Mouse (Mus musculus) layer of hippocampus, adult 8-10 months (tissue): ENCODE results near the gene Ceacam1. TPM values are rescaled to one million over a fixed set of nuclear protein-coding genes. Genes with fewer than 3 reads are reported as not detected.
"Not testable (repeated sequence)": the region's sequence is repeated elsewhere in the genome, so short reads cannot be mapped to it uniquely, and the experiment has no call there.

Experiments
- DNase-seq, 2 experiments: peaks; one replicate each; pipeline ENCODE4 v3.0.0; 2022; ENCODE audit warnings: low spot score in 2 of 2
- total RNA-seq, 4 experiments: library from RNA; stranded (reverse); gene quantifications; 2 replicates each; pipeline ENCODE4 v1.2.4; 2022

Gene Ceacam1
- total RNA-seq, 4 experiments from 2014 or later, result 2.3 to 5.1 (median 2.8) TPM

DNA sequence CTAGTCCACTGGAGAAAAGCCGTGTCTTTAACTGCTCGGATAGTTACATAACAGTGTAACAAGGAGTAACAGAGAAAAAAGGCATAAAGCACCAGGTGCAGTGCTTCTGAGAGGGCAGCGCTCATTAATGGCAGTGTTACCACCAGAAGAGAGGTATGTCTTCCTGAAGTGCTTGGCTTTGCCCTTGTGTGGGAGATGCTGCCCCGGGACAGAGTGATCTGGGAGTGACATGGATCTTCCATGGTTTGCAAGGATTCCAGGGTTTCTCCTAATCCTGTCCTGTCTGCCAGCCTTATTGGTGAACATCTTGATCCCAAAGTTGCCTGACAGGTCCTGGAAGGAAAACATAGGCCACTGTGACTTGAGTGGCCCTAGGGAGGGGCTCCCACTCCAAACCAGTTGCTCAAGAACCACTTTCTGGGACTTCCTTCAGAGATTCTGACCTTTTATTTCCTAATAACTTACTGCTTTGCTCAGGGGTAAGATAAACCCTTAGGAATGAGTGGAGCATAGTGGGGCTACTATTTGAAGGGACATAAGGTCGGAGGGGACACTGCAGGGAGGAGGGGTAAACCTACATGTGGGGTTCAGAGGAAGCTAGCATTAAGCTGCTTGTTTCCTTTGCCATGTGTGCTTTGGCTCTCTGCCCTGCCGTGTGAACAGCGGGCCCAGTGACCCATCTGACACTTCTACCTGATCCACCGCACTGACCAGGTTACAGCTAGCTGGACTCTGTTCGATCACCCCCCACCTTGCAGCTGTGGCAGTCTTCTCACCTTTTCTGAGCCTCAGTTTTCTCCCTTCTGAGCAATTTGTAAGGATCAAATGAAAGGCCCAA lies 37.2 kb downstream of the Ceacam1 start:
- DNase-seq, result no peak

- no peak for DNase-seq
Measured at GRCm38 (mm10) chr7:25439124-25439822, 38.1 kb downstream of the Ceacam1 start.

GRCm38 (mm10) chr7:25436704-25437103 lies 40.7 kb downstream of the Ceacam1 start:
- no peak for DNase-seq

GRCm38 (mm10) chr7:25436226-25436625 lies 41.2 kb downstream of the Ceacam1 start:
- DNase-seq, result no peak

GRCm38 (mm10) chr7:25435546-25435851 lies 41.9 kb downstream of the Ceacam1 start:
- DNase-seq, result no peak

- no peak for DNase-seq
Measured at GRCm38 (mm10) chr7:25434654-25435545, 42.5 kb downstream of the Ceacam1 start.

DNA sequence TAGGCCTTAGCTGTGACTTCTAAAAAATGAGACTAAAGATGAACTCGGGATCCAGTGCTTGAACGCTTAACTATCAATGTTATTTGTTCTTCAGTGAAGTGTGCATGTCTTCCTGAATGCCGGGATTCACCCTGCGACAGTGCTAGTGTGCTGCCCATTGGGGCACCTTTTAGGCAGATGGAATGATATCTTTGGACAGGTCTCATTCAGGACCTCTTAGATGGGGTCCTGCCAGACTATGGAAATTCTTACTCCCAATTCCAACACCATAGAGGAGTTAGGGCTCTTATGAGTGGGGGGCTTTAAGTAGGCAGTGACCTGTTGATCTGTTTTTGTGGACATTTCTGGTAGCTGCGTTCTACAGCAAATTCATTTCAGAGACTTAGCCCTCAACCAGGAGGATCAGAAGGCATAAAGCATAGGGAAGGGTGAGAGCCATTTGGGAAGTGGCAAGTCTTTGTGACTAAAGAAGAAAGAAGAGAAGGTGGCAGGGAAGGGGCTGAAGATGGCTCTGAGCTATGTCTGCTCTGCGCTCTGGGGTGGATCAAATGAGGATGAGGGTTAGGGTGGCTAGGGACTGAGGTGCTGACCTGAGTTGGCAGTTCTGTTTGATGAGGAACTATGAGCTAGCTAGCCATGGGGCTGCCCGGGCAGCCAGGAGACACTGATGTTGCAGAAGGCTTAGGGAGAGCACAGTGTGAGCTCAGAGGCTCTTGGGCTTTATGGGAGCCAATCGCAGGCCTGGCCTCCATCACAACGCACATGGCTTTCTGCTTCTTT lies 43.4 kb downstream of the Ceacam1 start:
- no peak for DNase-seq

GRCm38 (mm10) chr7:25433007-25433541 lies 44.3 kb downstream of the Ceacam1 start:
- no peak for DNase-seq

DNA sequence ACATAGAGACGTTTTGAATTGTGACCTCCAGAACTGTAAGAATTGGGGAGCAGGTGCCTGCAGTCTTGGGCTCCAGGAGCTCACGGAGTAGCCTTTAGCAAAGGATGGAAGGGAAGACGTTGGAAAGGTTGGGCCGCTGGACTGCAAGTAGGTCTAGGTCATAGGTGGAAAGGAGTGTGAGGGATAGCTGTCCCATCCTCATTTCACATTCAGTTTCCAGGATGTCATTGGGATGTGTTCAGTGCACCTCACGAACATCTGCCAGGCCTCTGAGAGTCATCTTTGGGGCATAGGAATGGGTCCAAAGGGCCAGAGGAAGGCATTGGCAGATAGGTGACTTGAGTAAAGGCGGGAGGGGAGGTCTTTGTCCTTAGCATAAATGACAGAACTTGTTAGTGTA lies 45.0 kb downstream of the Ceacam1 start:
- no peak for DNase-seq

DNA sequence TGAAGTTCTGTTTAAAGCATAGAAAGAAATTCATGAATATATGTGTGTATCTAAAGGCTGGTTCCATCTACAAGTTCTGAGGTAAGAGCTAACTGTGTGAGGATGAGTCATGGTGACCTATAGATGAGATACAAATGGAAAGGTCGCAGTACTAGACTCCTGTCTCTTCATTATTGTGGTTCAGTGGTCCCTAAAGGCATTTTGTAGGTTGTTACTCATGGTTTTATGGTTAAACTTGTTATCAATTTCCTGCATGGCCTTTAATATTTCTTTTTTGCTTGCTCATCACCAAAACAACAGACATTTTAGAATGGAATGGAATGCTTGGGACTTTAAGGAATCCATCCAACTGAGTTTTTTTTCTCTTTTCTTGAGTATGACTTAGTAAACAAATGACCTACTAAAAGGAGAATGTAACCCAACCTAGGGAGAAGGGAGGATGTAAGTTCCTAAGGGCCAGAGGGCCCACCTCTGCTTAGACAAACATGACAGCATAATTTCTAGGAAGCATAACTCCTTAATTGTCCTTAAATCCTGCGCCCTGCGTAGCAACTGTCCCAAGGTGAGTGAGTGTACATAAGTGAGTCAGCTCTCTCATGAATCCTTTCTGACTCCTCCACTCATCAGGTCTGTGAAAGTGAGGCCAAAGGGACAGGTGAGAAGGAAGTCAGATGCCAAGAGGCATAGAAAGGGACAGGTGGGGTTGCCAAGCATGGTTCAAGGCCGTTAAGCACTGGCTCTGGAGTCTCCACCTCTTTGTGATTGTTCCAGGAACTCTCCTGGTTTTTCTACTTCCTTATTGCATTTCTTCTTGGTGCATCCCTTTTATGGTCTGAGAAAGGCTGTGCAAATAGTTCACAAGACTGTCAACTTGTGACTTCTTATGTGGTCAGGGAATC lies 47.3 kb downstream of the Ceacam1 start:
- DNase-seq, result no peak

GRCm38 (mm10) chr7:25428321-25428720 lies 49.1 kb downstream of the Ceacam1 start:
- no peak for DNase-seq

- DNase-seq, result no peak
Measured at GRCm38 (mm10) chr7:25427144-25427543, 50.3 kb downstream of the Ceacam1 start.

DNA sequence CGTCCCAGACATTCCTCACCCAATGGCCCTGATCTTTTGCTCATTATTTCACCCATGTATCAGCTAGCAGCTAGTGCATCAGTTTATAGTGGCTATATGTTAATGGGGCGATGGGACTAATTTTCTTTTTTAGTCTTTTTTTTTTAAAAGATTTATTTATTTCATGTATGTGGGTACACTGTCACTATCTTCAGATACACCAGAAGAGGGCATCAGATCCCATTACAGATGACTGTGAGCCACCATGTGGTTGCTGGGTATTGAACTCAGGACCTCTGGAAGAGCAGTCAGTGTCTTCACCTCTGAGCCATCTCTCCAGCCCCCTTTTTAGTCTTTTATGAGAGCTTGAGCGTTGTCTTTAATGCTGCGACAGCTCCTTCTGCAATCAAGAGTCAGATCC lies 51.0 kb downstream of the Ceacam1 start:
- DNase-seq, result not testable (repeated sequence)

DNA sequence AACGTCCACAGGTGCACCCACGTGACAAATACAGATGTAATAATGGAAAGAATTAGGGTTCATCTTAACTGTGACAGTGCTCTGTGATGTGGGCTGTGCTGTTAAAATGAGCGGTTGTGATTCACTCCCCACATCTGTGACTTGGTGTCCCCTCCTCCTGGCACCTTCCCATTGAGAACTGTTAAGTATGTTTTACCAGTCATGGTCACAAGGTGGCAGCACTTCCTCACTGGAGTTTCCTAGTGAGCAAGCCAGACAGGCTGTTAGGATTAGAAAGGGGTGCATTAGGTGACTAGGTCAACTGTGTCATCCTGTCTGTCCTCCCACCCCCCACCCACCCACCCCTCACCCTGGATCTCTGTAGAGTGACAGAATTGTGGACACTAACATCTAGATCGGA lies 53.0 kb downstream of the Ceacam1 start:
- peak; percentile 66 to 83 for DNase-seq

GRCm38 (mm10) chr7:25422286-25422841 lies 55.0 kb downstream of the Ceacam1 start:
- peak; percentile 17 to 25 for DNase-seq

- DNase-seq, result no peak
Measured at GRCm38 (mm10) chr7:25419943-25420342, 57.5 kb downstream of the Ceacam1 start.

DNA sequence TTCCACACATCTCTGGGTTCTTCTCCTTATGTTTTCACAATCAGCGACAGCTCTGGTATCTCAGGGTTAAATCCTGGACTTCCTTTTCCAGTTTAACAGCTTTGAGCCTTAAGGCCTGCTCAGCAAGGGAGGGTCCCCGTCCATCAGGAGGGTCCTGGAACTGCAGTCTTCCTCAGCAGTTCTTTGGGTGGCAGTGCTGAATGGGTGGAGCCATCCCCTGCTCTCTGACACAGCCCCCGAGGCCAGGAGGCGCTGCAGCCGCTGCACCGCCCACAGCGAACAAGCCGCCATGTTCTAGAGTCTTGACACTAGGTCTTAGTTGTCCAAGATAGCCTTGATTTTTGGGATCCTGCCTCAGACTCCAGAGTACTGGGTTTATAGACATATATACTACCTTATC lies 57.9 kb downstream of the Ceacam1 start:
- no peak for DNase-seq

DNA sequence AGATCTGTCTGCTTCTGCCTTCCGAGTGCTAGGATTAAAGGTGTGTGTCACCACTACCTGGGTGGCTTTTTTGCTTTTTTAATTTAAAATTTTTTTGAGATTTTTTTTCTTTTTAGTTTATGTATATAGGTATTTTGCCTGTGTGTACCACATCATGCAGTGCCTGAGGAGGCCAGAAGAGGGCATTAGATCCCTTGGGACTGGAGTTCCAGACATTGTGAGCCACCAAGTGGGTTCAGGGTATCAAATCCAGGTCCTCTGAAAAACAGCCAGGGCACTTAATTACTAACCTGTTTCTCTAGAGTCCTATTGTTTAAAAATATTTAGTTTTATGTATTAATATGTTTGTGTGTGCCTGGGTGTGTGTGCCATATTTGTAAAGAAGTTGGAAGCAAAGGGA lies 59.8 kb downstream of the Ceacam1 start:
- no peak for DNase-seq

GRCm38 (mm10) chr7:25412833-25413441 lies 64.5 kb downstream of the Ceacam1 start, which contains the start of gene Cxcl17:
Gene Cxcl17, minus strand, starts transcription at chr7:25412886.
- no peak for DNase-seq
